Mouse (Mus musculus) neural tube, embryonic 11.5 days (tissue): Measurements from ENCODE around the gene Etl4. TPM values are rescaled to one million over a fixed set of nuclear protein-coding genes. Genes with fewer than 3 reads are reported as not detected.
"Not testable (repeated sequence)": the region's sequence is repeated elsewhere in the genome, so short reads cannot be mapped to it uniquely, and the experiment has no call there.

Experiments used
- ATAC-seq: fragments of 200-750 bp; cut with Nextera tagmentation; 2 replicates; pipeline ENCODE4 v1.8.0; 2017; ENCODE audit warnings: moderate number of reproducible peaks, mild to moderate bottlenecking, moderate TSS enrichment, moderate library complexity; ENCODE audit not compliant: insufficient read depth, low FRiP score, low TSS enrichment
- DNase-seq: peaks from one replicate; pipeline ENCODE4 v3.0.0-alpha.2; 2015; ENCODE audit warnings: low spot score
- H3K27ac ChIP-seq: fragments of 300-500 bp; sonication (generic); 2 replicates; pipeline ENCODE4 v1.5.1; 2014; ENCODE audit warnings: low read depth, mild to moderate bottlenecking, low read length
- H3K27me3 ChIP-seq: fragments of 300-500 bp; sonication (generic); 2 replicates; pipeline ENCODE4 v1.6.1; 2014; ENCODE audit warnings: mild to moderate bottlenecking, low read length, mixed read lengths; ENCODE audit not compliant: control insufficient read depth, insufficient read depth
- H3K36me3 ChIP-seq: fragments of 300-500 bp; sonication (generic); 2 replicates; pipeline ENCODE4 v1.6.1; 2014; ENCODE audit warnings: mild to moderate bottlenecking, low read length, moderate library complexity, mixed read lengths; ENCODE audit not compliant: control insufficient read depth, insufficient read depth
- H3K4me1 ChIP-seq: fragments of 300-500 bp; sonication (generic); 2 replicates; pipeline ENCODE4 v1.6.1; 2014; ENCODE audit warnings: low read length, mixed read lengths; ENCODE audit not compliant: control insufficient read depth, insufficient read depth
- H3K4me2 ChIP-seq: fragments of 300-500 bp; sonication (generic); 2 replicates; pipeline ENCODE4 v1.6.1; 2014; ENCODE audit warnings: low read depth, mild to moderate bottlenecking, moderate library complexity
- H3K4me3 ChIP-seq: fragments of 300-500 bp; sonication (generic); 2 replicates; pipeline ENCODE4 v1.5.1; 2014; ENCODE audit warnings: low read depth, low read length
- H3K9ac ChIP-seq: fragments of 300-500 bp; sonication (generic); 2 replicates; pipeline ENCODE4 v1.6.1; 2014; ENCODE audit warnings: mild to moderate bottlenecking, low read length
- H3K9me3 ChIP-seq: fragments of 300-500 bp; sonication (generic); 2 replicates; pipeline ENCODE4 v1.6.1; 2016; ENCODE audit warnings: low read length; ENCODE audit not compliant: control insufficient read depth
- WGBS: fragments of 180-500 bp; shearing (Covaris S2); extraction: QIAGEN DNeasy Blood & Tissue Kit; methylation state at CpG from one replicate; pipeline ENCODE4 v1.1.7; 2014; 5-methylcytosine and 5-hydroxymethylcytosine counted together
- polyA plus RNA-seq: library from polyadenylated mRNA; unstranded; fragments of >200 nt; fragmentation: Nextera tagmentation; extraction: Ambion mirVana; gene quantifications from 2 replicates; pipeline ENCODE4 v1.2.1, GENCODE M21; 2014

Etl4 gene
- polyA plus RNA-seq, 1 experiment from 2014 or later = 19.9 TPM

- DNase-seq = no peak
- no peak overlapping the region for H3K27ac ChIP-seq
- H3K27me3 ChIP-seq = no peaks in the 10 kb centered on the region
- no peaks in the 10 kb centered on the region for H3K4me1 ChIP-seq
- 21% methylated on average over 5 of the region's 5 CpGs for WGBS
- H3K36me3 ChIP-seq = no peaks in the 10 kb centered on the region
- H3K9me3 ChIP-seq = no peaks in the 10 kb centered on the region
- H3K4me3 ChIP-seq = no peak overlapping the region
- H3K9ac ChIP-seq = no peak overlapping the region
- no peak for ATAC-seq
- H3K4me2 ChIP-seq = no peak overlapping the region
Observed at GRCm38 (mm10) chr2:20665309-20665971, 755.9 kb downstream of the Etl4 start.

GRCm38 (mm10) chr2:20666051-20666478, 756.5 kb downstream of the Etl4 start:
- peak; percentile 63 for DNase-seq
- H3K36me3 ChIP-seq = no peaks in the 10 kb centered on the region
- ATAC-seq = peak; percentile 71; the same call in 1 of the 2 replicates
- H3K4me1 ChIP-seq = no peaks in the 10 kb centered on the region
- WGBS = 47% methylated on average over 2 of the region's 2 CpGs
- H3K4me2 ChIP-seq = no peak overlapping the region
- no peaks in the 10 kb centered on the region for H3K9me3 ChIP-seq
- H3K9ac ChIP-seq = no peak overlapping the region
- H3K4me3 ChIP-seq = no peak overlapping the region
- H3K27ac ChIP-seq = no peak overlapping the region
- H3K27me3 ChIP-seq = no peaks in the 10 kb centered on the region

- 80% methylated on average over 3 of the region's 3 CpGs for WGBS
- Histone ChIP-seq H3K27me3 (no peaks in the 10 kb centered on the region), H3K27ac (no peak overlapping the region), H3K9me3 (no peaks in the 10 kb centered on the region), H3K4me2 (no peak overlapping the region), H3K4me3 (no peak overlapping the region), H3K4me1 (no peaks in the 10 kb centered on the region), H3K36me3 (no peaks in the 10 kb centered on the region), H3K9ac (no peak overlapping the region)
- no peak for ATAC-seq
- no peak for DNase-seq
Observed at GRCm38 (mm10) chr2:20667876-20668275, 758.3 kb downstream of the Etl4 start.

GRCm38 (mm10) chr2:20668276-20669030, 758.9 kb downstream of the Etl4 start:
- not testable (repeated sequence) for H3K27me3 ChIP-seq, DNase-seq, H3K27ac ChIP-seq, ATAC-seq, H3K4me3 ChIP-seq, H3K9ac ChIP-seq, H3K4me2 ChIP-seq, H3K9me3 ChIP-seq, H3K4me1 ChIP-seq, H3K36me3 ChIP-seq
- 84% methylated on average over 12 of the region's 12 CpGs for WGBS

GRCm38 (mm10) chr2:20669367-20669766, 759.8 kb downstream of the Etl4 start:
- H3K9ac ChIP-seq = no peak overlapping the region
- H3K4me3 ChIP-seq = no peak overlapping the region
- no peak for ATAC-seq
- no peaks in the 10 kb centered on the region for H3K27me3 ChIP-seq
- no peaks in the 10 kb centered on the region for H3K36me3 ChIP-seq
- H3K4me2 ChIP-seq = no peak overlapping the region
- no peaks in the 10 kb centered on the region for H3K4me1 ChIP-seq
- 74% methylated on average over 4 of the region's 4 CpGs for WGBS
- no peaks in the 10 kb centered on the region for H3K9me3 ChIP-seq
- DNase-seq = no peak
- H3K27ac ChIP-seq = no peak overlapping the region

- Histone ChIP-seq H3K36me3 (no peaks in the 10 kb centered on the region), H3K27me3 (no peaks in the 10 kb centered on the region), H3K4me1 (no peaks in the 10 kb centered on the region), H3K9me3 (no peaks in the 10 kb centered on the region), H3K4me3 (no peak overlapping the region), H3K9ac (no peak overlapping the region), H3K4me2 (no peak overlapping the region), H3K27ac (no peak overlapping the region)
- DNase-seq (no peak), ATAC-seq (no peak)
- WGBS = 46% methylated on average over 13 of the region's 13 CpGs
Observed at GRCm38 (mm10) chr2:20671546-20672255, 762.1 kb downstream of the Etl4 start.

GRCm38 (mm10) chr2:20672281-20672680, 762.7 kb downstream of the Etl4 start:
- Histone ChIP-seq H3K4me3 (no peak overlapping the region), H3K9ac (no peak overlapping the region), H3K4me1 (no peaks in the 10 kb centered on the region), H3K36me3 (no peaks in the 10 kb centered on the region), H3K4me2 (no peak overlapping the region), H3K9me3 (no peaks in the 10 kb centered on the region), H3K27me3 (no peaks in the 10 kb centered on the region), H3K27ac (no peak overlapping the region)
- no peak for DNase-seq
- ATAC-seq = no peak
- 90% methylated on average over 7 of the region's 7 CpGs for WGBS

GRCm38 (mm10) chr2:20672803-20673603, 763.4 kb downstream of the Etl4 start:
- Histone ChIP-seq H3K9ac (no peak overlapping the region), H3K4me3 (no peak overlapping the region), H3K27ac (no peak overlapping the region), H3K4me2 (no peak overlapping the region), H3K9me3 (no peaks in the 10 kb centered on the region), H3K36me3 (no peaks in the 10 kb centered on the region), H3K4me1 (no peaks in the 10 kb centered on the region), H3K27me3 (no peaks in the 10 kb centered on the region)
- DNase-seq (peak; percentile 28), ATAC-seq (0 out of 2 replicates have a peak, but pooled peaks have one; percentile 52)
- WGBS = 70% methylated on average over 9 of the region's 9 CpGs
